Mouse (Mus musculus) hindbrain, embryonic 14.5 days (tissue): ENCODE measurements around the gene Gm7356. TPM values are rescaled to one million over a fixed set of nuclear protein-coding genes. Genes with fewer than 3 reads are reported as not detected.
"Not testable (repeated sequence)": the region's sequence is repeated elsewhere in the genome, so short reads cannot be mapped to it uniquely, and the experiment has no call there.

Experiments
- ATAC-seq: fragments of 200-750 bp; cut with Nextera tagmentation; 2 replicates; pipeline ENCODE4 v1.8.0; 2017; ENCODE audit warnings: moderate number of reproducible peaks, mild to moderate bottlenecking, moderate TSS enrichment, moderate library complexity; ENCODE audit not compliant: low FRiP score
- DNase-seq: peaks from one replicate; pipeline ENCODE4 v3.0.0-alpha.2; 2015; ENCODE audit warnings: low spot score
- H3K27ac ChIP-seq: fragments of 300-500 bp; sonication (generic); 2 replicates; pipeline ENCODE4 v1.5.1; 2014; ENCODE audit warnings: mild to moderate bottlenecking, moderate library complexity
- H3K27me3 ChIP-seq: fragments of 300-500 bp; sonication (generic); 2 replicates; pipeline ENCODE4 v1.6.1; 2014; ENCODE audit warnings: mild to moderate bottlenecking, low read length, mixed read lengths; ENCODE audit not compliant: control insufficient read depth, insufficient read depth
- H3K36me3 ChIP-seq: fragments of 300-500 bp; sonication (generic); replicated peaks from 2 replicates; pipeline ENCODE4 v1.6.1; 2014; ENCODE audit not compliant: control insufficient read depth, insufficient read depth
- H3K4me1 ChIP-seq: fragments of 300-500 bp; sonication (generic); replicated peaks from 2 replicates; pipeline ENCODE4 v1.6.1; 2014; ENCODE audit warnings: antibody characterized with exemption, low read length, mixed read lengths; ENCODE audit not compliant: control insufficient read depth, insufficient read depth
- H3K4me2 ChIP-seq: fragments of 300-500 bp; sonication (generic); replicated peaks from 2 replicates; pipeline ENCODE4 v1.6.1; 2014; ENCODE audit warnings: mild to moderate bottlenecking, moderate library complexity
- H3K4me3 ChIP-seq: fragments of 300-500 bp; sonication (generic); replicated peaks from 2 replicates; pipeline ENCODE4 v1.5.1; 2014; ENCODE audit warnings: mild to moderate bottlenecking, low read length
- H3K9ac ChIP-seq: fragments of 300-500 bp; sonication (generic); 2 replicates; pipeline ENCODE4 v1.6.1; 2014
- H3K9me3 ChIP-seq: fragments of 300-500 bp; sonication (generic); 2 replicates; pipeline ENCODE4 v1.6.1; 2016; ENCODE audit warnings: low read length; ENCODE audit not compliant: control insufficient read depth
- WGBS: fragments of 180-500 bp; shearing (Covaris S2); extraction: QIAGEN DNeasy Blood & Tissue Kit; methylation state at CpG from one replicate; pipeline ENCODE4 v1.1.7; 2014; 5-methylcytosine and 5-hydroxymethylcytosine counted together
- polyA plus RNA-seq: library from polyadenylated mRNA; unstranded; fragments of >200 nt; fragmentation: Nextera tagmentation; extraction: Ambion mirVana; gene quantifications from 2 replicates; pipeline ENCODE4 v1.2.1, GENCODE M21; 2014

The Gm7356 gene
- polyA plus RNA-seq = not detected in 2 replicates

DNA sequence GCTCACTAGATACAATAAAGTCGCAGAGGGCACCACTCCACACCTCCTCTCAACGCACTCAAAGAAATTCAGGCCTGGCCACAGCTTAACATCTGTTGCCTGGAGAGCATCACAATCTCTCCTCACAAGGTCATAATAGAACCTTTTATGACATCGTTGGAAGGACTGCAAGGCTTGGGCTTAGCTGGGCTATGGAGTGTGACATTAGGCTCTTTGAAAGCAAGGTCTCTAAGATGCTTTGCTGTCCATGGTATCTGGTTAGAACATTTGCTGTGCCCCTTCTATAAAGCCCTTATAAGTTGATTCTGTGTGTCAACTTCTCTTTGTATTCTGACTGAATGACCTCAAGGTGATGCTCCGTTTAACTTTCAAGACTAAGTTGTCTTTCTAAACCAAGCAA is at the start of gene Gm7356:
Gm7356 (minus strand) TSS at position 101 of the 400 bp plus-strand sequence.
- not testable (repeated sequence) for H3K4me1 ChIP-seq, H3K27ac ChIP-seq, H3K9me3 ChIP-seq, H3K4me2 ChIP-seq, DNase-seq, H3K27me3 ChIP-seq, H3K9ac ChIP-seq, H3K36me3 ChIP-seq, H3K4me3 ChIP-seq, ATAC-seq
- 91% methylated on average over 3 of the region's 4 CpGs for WGBS

DNA sequence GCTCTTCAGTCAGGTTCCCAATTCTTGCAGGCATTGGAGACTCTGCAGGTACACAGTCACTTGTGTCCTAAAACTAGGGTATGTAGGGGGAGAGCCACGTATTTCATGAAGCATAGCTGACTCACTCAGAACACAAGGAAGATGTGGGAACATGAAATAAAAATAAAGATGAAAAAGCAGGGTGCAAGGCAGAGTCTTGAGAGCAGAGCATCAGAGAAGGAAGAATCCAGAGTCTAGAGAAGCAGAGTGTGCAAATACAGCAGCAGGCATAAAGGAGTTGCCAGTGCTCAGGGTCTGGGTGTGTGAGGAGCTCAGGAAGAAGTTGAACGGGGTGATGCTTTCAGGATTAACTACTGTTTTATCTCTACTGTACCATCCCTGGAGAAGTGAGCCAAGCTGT is 38.4 kb upstream of the Gm7356 start:
- H3K27me3 ChIP-seq, H3K36me3 ChIP-seq, H3K4me2 ChIP-seq, ATAC-seq, H3K9me3 ChIP-seq, H3K9ac ChIP-seq, H3K4me3 ChIP-seq, DNase-seq, H3K4me1 ChIP-seq, H3K27ac ChIP-seq: not testable (repeated sequence)
- WGBS = 94% methylated on average over 1 of the region's 2 CpGs

- not testable (repeated sequence) for ATAC-seq, H3K4me2 ChIP-seq, H3K27me3 ChIP-seq, H3K4me1 ChIP-seq, H3K9ac ChIP-seq, H3K9me3 ChIP-seq, H3K27ac ChIP-seq, DNase-seq, H3K4me3 ChIP-seq, H3K36me3 ChIP-seq
- WGBS = 44% methylated on average over 1 of the region's 2 CpGs
Observed at GRCm38 (mm10) chr17:14037012-14037411, 33.5 kb upstream of the Gm7356 start.

- not testable (repeated sequence) for H3K9me3 ChIP-seq, H3K4me2 ChIP-seq, H3K4me1 ChIP-seq, DNase-seq, H3K9ac ChIP-seq, ATAC-seq, H3K4me3 ChIP-seq, H3K27ac ChIP-seq, H3K36me3 ChIP-seq, H3K27me3 ChIP-seq
- WGBS = 95% methylated on average over 4 of the region's 4 CpGs
Observed at GRCm38 (mm10) chr17:14036113-14036512, 32.6 kb upstream of the Gm7356 start.

DNA sequence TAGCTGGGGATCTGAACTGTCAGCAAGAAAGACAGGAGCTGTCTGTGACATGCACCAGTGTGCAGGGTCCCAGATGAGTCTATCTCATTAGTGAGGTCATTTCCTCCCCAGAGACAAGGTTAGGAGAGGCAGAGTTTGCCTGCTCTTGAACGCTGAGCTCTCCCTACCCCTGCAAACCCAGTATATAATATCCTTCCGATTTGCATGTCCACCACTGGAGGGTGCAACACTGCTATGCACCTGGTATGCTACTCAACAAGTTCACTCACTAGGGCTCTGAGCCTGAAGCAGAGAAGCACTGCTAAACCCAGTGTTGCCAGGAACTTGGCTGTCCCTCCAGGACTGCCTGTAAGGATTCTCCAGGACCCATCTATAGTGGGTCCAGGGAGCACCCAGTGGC is 10.1 kb downstream of the Gm7356 start:
- ATAC-seq, H3K4me3 ChIP-seq, DNase-seq, H3K9me3 ChIP-seq, H3K9ac ChIP-seq, H3K4me1 ChIP-seq, H3K27me3 ChIP-seq, H3K36me3 ChIP-seq, H3K4me2 ChIP-seq, H3K27ac ChIP-seq: not testable (repeated sequence)
- 64% methylated on average over 2 of the region's 2 CpGs for WGBS

GRCm38 (mm10) chr17:13987690-13988089 is 15.8 kb downstream of the Gm7356 start:
- Histone ChIP-seq H3K27me3 (no peaks in the 10 kb centered on the region), H3K4me3 (no peak overlapping the region), H3K36me3 (no peaks in the 10 kb centered on the region), H3K9ac (no peak overlapping the region), H3K27ac (no peak overlapping the region), H3K4me2 (no peak overlapping the region), H3K4me1 (no peaks in the 10 kb centered on the region), H3K9me3 (no peaks in the 10 kb centered on the region)
- WGBS = 89% methylated on average over 1 of the region's 1 CpGs
- no peak for ATAC-seq
- no peak for DNase-seq

DNA sequence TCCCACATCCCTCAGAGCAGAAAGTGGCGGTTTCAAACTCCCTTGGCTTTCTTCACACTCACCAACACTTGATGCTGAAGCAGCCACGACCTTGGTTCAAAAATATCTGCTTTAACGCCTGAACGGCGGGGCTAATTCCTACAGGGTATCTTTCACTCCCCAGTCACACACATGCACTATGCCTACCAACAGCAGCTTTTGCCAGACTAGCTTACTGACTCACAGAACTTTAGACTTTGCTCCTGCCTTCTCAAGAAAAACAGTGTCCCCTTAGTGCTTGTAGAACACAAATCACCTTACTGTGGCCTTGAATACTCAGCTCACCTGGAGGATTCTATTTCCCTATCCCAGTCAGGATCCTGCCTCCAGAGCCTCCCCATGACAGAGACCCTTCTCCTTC is 32.7 kb downstream of the Gm7356 start:
- H3K27me3 ChIP-seq = not testable (repeated sequence)

DNA sequence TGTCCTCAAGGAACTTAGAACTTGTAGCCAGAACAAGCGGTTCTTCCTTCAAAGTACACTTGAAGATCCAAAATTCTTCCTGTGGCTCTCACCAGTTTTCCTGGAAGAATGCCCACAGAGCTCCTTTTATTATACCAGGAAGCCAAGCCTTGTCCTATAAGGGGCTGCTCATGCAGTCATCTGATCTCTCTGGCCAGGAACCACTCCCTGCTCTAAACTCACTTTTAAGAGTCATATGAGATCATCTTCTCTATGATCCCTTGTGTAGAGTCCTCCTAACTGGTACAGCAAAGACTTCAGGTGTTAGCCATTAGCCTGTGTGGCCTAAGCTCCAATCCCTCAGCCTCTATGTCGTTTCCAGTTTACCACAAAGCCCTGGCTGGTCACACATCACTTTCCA is 33.6 kb downstream of the Gm7356 start:
- not testable (repeated sequence) for H3K9ac ChIP-seq, H3K27me3 ChIP-seq
- WGBS = 69% methylated on average over 1 of the region's 2 CpGs

More for the DNA sequence above, 32.7 kb downstream of the Gm7356 start:
- ATAC-seq, H3K36me3 ChIP-seq, H3K4me2 ChIP-seq, H3K9ac ChIP-seq, H3K9me3 ChIP-seq, H3K27ac ChIP-seq, DNase-seq, H3K4me1 ChIP-seq, H3K4me3 ChIP-seq: not testable (repeated sequence)
- WGBS = 94% methylated on average over 5 of the region's 5 CpGs

DNA sequence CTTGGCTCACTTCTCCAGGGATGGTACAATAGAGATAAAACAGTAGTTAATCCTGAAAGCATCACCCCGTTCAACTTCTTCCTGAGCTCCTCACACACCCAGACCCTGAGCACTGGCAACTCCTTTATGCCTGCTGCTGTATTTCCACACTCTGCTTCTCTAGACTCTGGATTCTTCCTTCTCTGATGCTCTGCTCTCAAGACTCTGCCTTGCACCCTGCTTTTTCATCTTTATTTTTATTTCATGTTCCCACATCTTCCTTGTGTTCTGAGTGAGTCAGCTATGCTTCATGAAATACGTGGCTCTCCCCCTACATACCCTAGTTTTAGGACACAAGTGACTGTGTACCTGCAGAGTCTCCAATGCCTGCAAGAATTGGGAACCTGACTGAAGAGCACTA is 38.5 kb downstream of the Gm7356 start:
- 50% methylated on average over 1 of the region's 2 CpGs for WGBS
- not testable (repeated sequence) for DNase-seq, ATAC-seq

More for the DNA sequence above, 33.6 kb downstream of the Gm7356 start:
- not testable (repeated sequence) for H3K4me3 ChIP-seq, H3K9me3 ChIP-seq, H3K27ac ChIP-seq, H3K36me3 ChIP-seq, ATAC-seq, H3K4me1 ChIP-seq, DNase-seq, H3K4me2 ChIP-seq

GRCm38 (mm10) chr17:13962245-13962644 is 41.3 kb downstream of the Gm7356 start:
- not testable (repeated sequence) for DNase-seq, H3K4me3 ChIP-seq, H3K27ac ChIP-seq, ATAC-seq, H3K9me3 ChIP-seq, H3K36me3 ChIP-seq, H3K4me2 ChIP-seq, H3K27me3 ChIP-seq, H3K4me1 ChIP-seq, H3K9ac ChIP-seq
- WGBS = 86% methylated on average over 3 of the region's 3 CpGs

More for the DNA sequence above, 38.5 kb downstream of the Gm7356 start:
- H3K4me3 ChIP-seq, H3K27me3 ChIP-seq, H3K9me3 ChIP-seq, H3K9ac ChIP-seq, H3K4me2 ChIP-seq, H3K4me1 ChIP-seq, H3K27ac ChIP-seq, H3K36me3 ChIP-seq: not testable (repeated sequence)
